ENCODE assay signal across 33 mouse cellular contexts in the genomic region with DNA sequence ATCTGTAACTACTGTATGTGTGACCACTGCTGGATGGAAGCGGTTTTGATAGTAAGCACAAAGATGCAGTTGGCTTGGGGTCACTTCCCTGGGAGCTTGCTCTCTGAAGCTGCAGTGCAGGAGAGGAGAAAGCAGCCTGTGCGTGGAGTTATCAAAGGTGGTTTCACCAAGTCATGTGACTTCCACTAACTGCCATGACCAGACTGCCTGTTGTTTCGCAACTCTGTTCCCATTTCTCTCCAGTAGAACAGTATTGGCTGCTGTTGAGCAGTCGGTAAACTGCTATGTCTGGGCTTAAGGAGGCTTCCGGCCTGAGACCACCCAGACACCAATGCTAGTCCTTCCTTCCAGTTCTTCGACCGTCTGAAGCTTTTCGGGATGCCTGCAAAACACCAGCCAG. TPM values are rescaled to one million over a fixed set of nuclear protein-coding genes. Genes with fewer than 3 reads are reported as not detected.
A peak's percentile ranks its signal among the peaks of the same experiment; 100 is the strongest.
DNase-seq lines count a peak whose midpoint lies in the region; ATAC-seq and TF ChIP-seq lines count a peak whose summit lies in the region.
"Had no signal": no experiment of that assay in that cellular context is flagged by ENCODE, and none has a peak within 500 bp of the region (broad histone marks: within the 10 kb centered on the region; RNA-seq: fewer than 3 reads in every experiment).

No protein-coding gene starts in this region.

- TF ChIP-seq CTCF in intestine, postnatal 0 days (IDR thresholded peaks at IDR 0.05; ENCODE audit: low read depth) = no peak
- TF ChIP-seq CTCF in MEL (IDR thresholded peaks at IDR 0.05 in 2 of 3, conservative IDR thresholded peaks at IDR 0.05 in 1 of 3; ENCODE audit: control insufficient read depth in 1 of 3, insufficient read depth in 1 of 3, low read depth in 2 of 3, low read length in 3 of 3, poor library complexity in 1 of 3, severe bottlenecking in 1 of 3) = no peak
- no peak for TF ChIP-seq CTCF in heart, adult 2 months (IDR thresholded peaks at IDR 0.05)

- no peak overlapping the region for H3K27ac ChIP-seq in intestine, embryonic 15.5 days
- no peak overlapping the region for H3K27ac ChIP-seq in intestine, postnatal 0 days (ENCODE audit: low read depth, low read length)
- H3K27ac ChIP-seq in MEL (ENCODE audit: control insufficient read depth, low read depth, low read length) = no peak overlapping the region
- no peak overlapping the region for H3K27ac ChIP-seq in heart, adult 2 months
- H3K27ac ChIP-seq: embryonic facial prominence, embryonic 13.5 days; forebrain, embryonic 10.5 days; heart, embryonic 10.5 days; heart, embryonic 15.5 days; hindbrain, embryonic 12.5 days; hindbrain, postnatal 0 days; left cerebral cortex, adult 2 months; limb, embryonic 12.5 days; liver, embryonic 14.5 days; midbrain, embryonic 13.5 days; neural tube, embryonic 15.5 days had no signal

- 81% methylated on average over 8 of the region's 8 CpGs for WGBS in intestine, embryonic 15.5 days
- 71% methylated on average over 8 of the region's 8 CpGs for WGBS in intestine, postnatal 0 days
- WGBS in heart, adult 2 months = 79% methylated on average over 8 of the region's 8 CpGs

- no peaks in the 10 kb centered on the region for H3K4me1 ChIP-seq in intestine, embryonic 15.5 days (replicated peaks)
- no peaks in the 10 kb centered on the region for H3K4me1 ChIP-seq in intestine, postnatal 0 days (replicated peaks; ENCODE audit: control insufficient read depth, insufficient read depth, low read length)
- H3K4me1 ChIP-seq in MEL (ENCODE audit: control insufficient read depth in 1 of 2, insufficient read depth in 2 of 2, low read length in 2 of 2) = peaks cover 4 to 5% of the 10 kb centered on the region in 2 experiments; a peak in 3 of 4 replicates
- no peaks in the 10 kb centered on the region for H3K4me1 ChIP-seq in heart, adult 2 months (ENCODE audit: control insufficient read depth, insufficient read depth, low read length)
- H3K4me1 ChIP-seq: limb, embryonic 12.5 days had no signal

- peak; percentile 7 to 35; a peak in 3 of 4 replicates for TF ChIP-seq EP300 in MEL (IDR thresholded peaks at IDR 0.05; ENCODE audit: low read depth in 1 of 2, low read length in 2 of 2)
- no peak for TF ChIP-seq EP300 in heart, adult 2 months (IDR thresholded peaks at IDR 0.05; ENCODE audit: insufficient read depth, low read depth, low read length)

- TF ChIP-seq POLR2A in MEL (IDR thresholded peaks at IDR 0.05; ENCODE audit: control insufficient read depth in 1 of 2, insufficient read depth in 1 of 2, low read depth in 1 of 2, low read length in 2 of 2, poor library complexity in 1 of 2) = no peak
- TF ChIP-seq POLR2A in heart, adult 2 months (IDR thresholded peaks at IDR 0.05; ENCODE audit: insufficient read depth, low read depth, low read length) = no peak

- no peaks in the 10 kb centered on the region for H3K79me2 ChIP-seq in MEL (ENCODE audit: control insufficient read depth, insufficient read depth, low read length, poor library complexity)
- H3K79me2 ChIP-seq in heart, adult 2 months (replicated peaks; ENCODE audit: control insufficient read depth, insufficient read depth, low read length) = no peaks in the 10 kb centered on the region

- H3K9me3 ChIP-seq in intestine, embryonic 15.5 days = no peaks in the 10 kb centered on the region
- H3K9me3 ChIP-seq in intestine, postnatal 0 days (ENCODE audit: control insufficient read depth) = no peaks in the 10 kb centered on the region
- no peaks in the 10 kb centered on the region for H3K9me3 ChIP-seq in MEL (replicated peaks; ENCODE audit: insufficient read depth, low read length)
- H3K9me3 ChIP-seq: embryonic facial prominence, embryonic 13.5 days; forebrain, embryonic 10.5 days; heart, embryonic 10.5 days; heart, embryonic 15.5 days; hindbrain, embryonic 12.5 days; limb, embryonic 12.5 days; midbrain, embryonic 13.5 days; neural tube, embryonic 15.5 days had no signal

- no peak overlapping the region for H3K4me3 ChIP-seq in intestine, embryonic 15.5 days (replicated peaks)
- no peak overlapping the region for H3K4me3 ChIP-seq in intestine, postnatal 0 days (ENCODE audit: low read depth, low read length)
- no peak overlapping the region for H3K4me3 ChIP-seq in MEL (ENCODE audit: control insufficient read depth in 1 of 2, insufficient read depth in 1 of 2, low read depth in 2 of 2, low read length in 2 of 2)
- H3K4me3 ChIP-seq in heart, adult 2 months = no peak overlapping the region
- H3K4me3 ChIP-seq: embryonic facial prominence, embryonic 13.5 days; forebrain, embryonic 10.5 days; heart, embryonic 10.5 days; heart, embryonic 15.5 days; hindbrain, embryonic 12.5 days; left cerebral cortex, adult 2 months; limb, embryonic 12.5 days; midbrain, embryonic 13.5 days; neural tube, embryonic 15.5 days had no signal

- no peaks in the 10 kb centered on the region for H3K36me3 ChIP-seq in intestine, embryonic 15.5 days
- H3K36me3 ChIP-seq in intestine, postnatal 0 days (ENCODE audit: control insufficient read depth, insufficient read depth) = no peaks in the 10 kb centered on the region
- H3K36me3 ChIP-seq in MEL (ENCODE audit: control insufficient read depth in 1 of 2, insufficient read depth in 2 of 2, low read length in 2 of 2) = no peaks in the 10 kb centered on the region
- H3K36me3 ChIP-seq in heart, adult 2 months (ENCODE audit: control insufficient read depth, insufficient read depth, low read length) = no peaks in the 10 kb centered on the region
- H3K36me3 ChIP-seq: heart, embryonic 10.5 days; heart, embryonic 15.5 days had no signal

- ATAC-seq in intestine, embryonic 15.5 days = peak; percentile 67; the same call in 1 of the 2 replicates
- no peak; the same call in 1 of the 2 replicates for ATAC-seq in intestine, postnatal 0 days
- ATAC-seq in granulocyte monocyte progenitor cell, adult 5-6 weeks (replicated peaks; ENCODE audit: poor library complexity, severe bottlenecking) = peak; percentile 89
- peak; percentile 81 for ATAC-seq in megakaryocyte progenitor cell, adult 5-6 weeks (replicated peaks; ENCODE audit: poor library complexity)
- ATAC-seq: activated CD4-positive, CD25-positive, alpha-beta regulatory T cell, adult 4 months; forebrain, embryonic 16.5 days; hindbrain, postnatal 0 days; midbrain, embryonic 13.5 days had no signal

- intact Hi-C loops in heart, adult 2 months (cut with DNase I) = loop anchor here (5.0 kb wide), 1 partner anchor 48 kb away; the partner anchor contains the start of gene Slc4a8

- no peak for TF ChIP-seq RAD21 in MEL (IDR thresholded peaks at IDR 0.05; ENCODE audit: low read depth, low read length)

- no peak overlapping the region for H3K4me2 ChIP-seq in intestine, embryonic 15.5 days (replicated peaks)
- H3K4me2 ChIP-seq in intestine, postnatal 0 days (replicated peaks; ENCODE audit: low read depth) = no peak overlapping the region
- H3K4me2 ChIP-seq: embryonic facial prominence, embryonic 13.5 days; heart, embryonic 15.5 days; hindbrain, embryonic 12.5 days; limb, embryonic 12.5 days; midbrain, embryonic 13.5 days; neural tube, embryonic 15.5 days had no signal

- peak; percentile 40 for DNase-seq in MEL (ENCODE audit: low read depth, low spot score)
- DNase-seq in heart, adult 2 months = no peak
- DNase-seq in cerebellum, postnatal 4 days (ENCODE audit: low spot score in 2 of 2) = no peak
- DNase-seq in frontal cortex, postnatal 36 days (ENCODE audit: low spot score in 2 of 2) = no peak
- DNase-seq: adrenal gland, adult 8-10 months; cerebellum, adult 8-10 months; cerebellum, postnatal 25 days; gastrocnemius, postnatal 10 days; kidney, adult 11 months; kidney, postnatal 14 days; lung, postnatal 36 days; right cerebral cortex, adult 18-20 months; spleen, adult 18-20 months; thymus, postnatal 25 days had no signal

- H3K9ac ChIP-seq in intestine, embryonic 15.5 days = no peak overlapping the region
- no peak overlapping the region for H3K9ac ChIP-seq in intestine, postnatal 0 days (ENCODE audit: low read depth, low read length)
- H3K9ac ChIP-seq in MEL (ENCODE audit: control insufficient read depth, low read depth, low read length, poor library complexity, severe bottlenecking) = no peak overlapping the region
- no peak overlapping the region for H3K9ac ChIP-seq in heart, adult 2 months (ENCODE audit: low read depth, low read length)
- H3K9ac ChIP-seq: embryonic facial prominence, embryonic 13.5 days; heart, embryonic 15.5 days; hindbrain, embryonic 12.5 days; limb, embryonic 12.5 days; liver, embryonic 14.5 days; midbrain, embryonic 13.5 days; neural tube, embryonic 15.5 days had no signal

- H3K27me3 ChIP-seq in intestine, embryonic 15.5 days (replicated peaks) = no peaks in the 10 kb centered on the region
- no peaks in the 10 kb centered on the region for H3K27me3 ChIP-seq in intestine, postnatal 0 days (replicated peaks; ENCODE audit: control insufficient read depth, insufficient read depth, low read length)
- peaks cover 0 to 2% of the 10 kb centered on the region in 2 experiments; a peak in 1 of 4 replicates for H3K27me3 ChIP-seq in MEL (ENCODE audit: control insufficient read depth in 1 of 2, insufficient read depth in 2 of 2, low read length in 2 of 2)
- H3K27me3 ChIP-seq in heart, adult 2 months (ENCODE audit: control insufficient read depth, insufficient read depth, low read length) = no peaks in the 10 kb centered on the region
- H3K27me3 ChIP-seq: embryonic facial prominence, embryonic 13.5 days; heart, embryonic 15.5 days; hindbrain, embryonic 12.5 days; limb, embryonic 12.5 days; neural tube, embryonic 15.5 days had no signal

RNA-seq across cellular contexts. Expression of gene Slc4a8, which starts 48.7 kb away (rescaled TPM):
- 4.4 and 5.0 TPM in 2 replicates for polyA plus RNA-seq in intestine, embryonic 15.5 days (2015; fragmentation: Nextera tagmentation; extraction: Ambion mirVana)
- 1.4 and 2.8 TPM in 2 replicates for polyA plus RNA-seq in intestine, postnatal 0 days (2015; fragmentation: Nextera tagmentation; extraction: Ambion mirVana)
- total RNA-seq in MEL (2012; rRNA removed) = 0.35 and 0.72 TPM in 2 replicates
- polyA plus RNA-seq in MEL (2012; ENCODE audit: insufficient read depth in 1 of 2, insufficient read length in 2 of 2, low read depth in 1 of 2, low replicate concordance in 2 of 2, missing spikeins in 1 of 2) = 1 to 10 TPM in 1 of 2 experiments, not detected in 1; 2.5 TPM
- 11.3 and 23.0 TPM in 2 replicates for total RNA-seq in granulocyte monocyte progenitor cell, adult 5-6 weeks (2014; fragmentation: Nextera tagmentation)
- 26.9 and 34.5 TPM in 2 replicates for total RNA-seq in granulocyte monocyte progenitor cell, adult 5-6 weeks (2017)
- 20.3 and 26.1 TPM in 2 replicates for total RNA-seq in megakaryocyte progenitor cell, adult 5-6 weeks (2015)
- 21.3 and 22.2 TPM in 2 replicates for total RNA-seq in megakaryocyte progenitor cell, adult 5-6 weeks (2017)
- total RNA-seq in heart, adult 2 months (2021) = 1 to 10 TPM; 2.8 to 4.1 TPM
- 0.96 and 1.5 TPM in 2 replicates for polyA plus RNA-seq in heart, adult 2 months (2012; rRNA removed)

RNA-seq across cellular contexts. Expression of gene Scn8a, which starts 59.4 kb away (rescaled TPM):
- 2.1 and 2.6 TPM in 2 replicates for polyA plus RNA-seq in intestine, embryonic 15.5 days (2015; fragmentation: Nextera tagmentation; extraction: Ambion mirVana)
- 0.55 and 0.59 TPM in 2 replicates for polyA plus RNA-seq in intestine, postnatal 0 days (2015; fragmentation: Nextera tagmentation; extraction: Ambion mirVana)
- total RNA-seq in MEL (2012; rRNA removed) = 0.03 and 0.08 TPM in 2 replicates
- under 1 TPM in 1 of 2 experiments, not detected in 1; 0.01 TPM for polyA plus RNA-seq in MEL (2012; ENCODE audit: insufficient read depth in 1 of 2, insufficient read length in 2 of 2, low read depth in 1 of 2, low replicate concordance in 2 of 2, missing spikeins in 1 of 2)
- not detected in 2 replicates for total RNA-seq in granulocyte monocyte progenitor cell, adult 5-6 weeks (2014; fragmentation: Nextera tagmentation)
- not detected in 2 replicates for total RNA-seq in granulocyte monocyte progenitor cell, adult 5-6 weeks (2017)
- not detected in 2 replicates for total RNA-seq in megakaryocyte progenitor cell, adult 5-6 weeks (2015)
- not detected in 2 replicates for total RNA-seq in megakaryocyte progenitor cell, adult 5-6 weeks (2017)
- under 1 TPM in 1 of 2 experiments, not detected in 1; 0.02 TPM for total RNA-seq in heart, adult 2 months (2021)
- 0.09 TPM in 1 of 2 replicates, not detected in the other for polyA plus RNA-seq in heart, adult 2 months (2012; rRNA removed)
- total RNA-seq: megakaryocyte-erythroid progenitor cell, adult 5-6 weeks; monocyte, adult 5-6 weeks had no signal
